Mouse (Mus musculus) liver, postnatal 0 days (tissue): ENCODE measurements at regions not wholly inside any gene's neighbourhood (a gene's known extent, or its start where the extent isn't known, plus 50 kb on each side); places are given as distances from the start of the nearest gene placed in this dataset.

Source experiments
- CTCF ChIP-seq: sonication (generic); IDR thresholded peaks from 2 replicates; pipeline ENCODE4 v1.5.1; 2016; ENCODE audit warnings: antibody characterized with exemption, low read depth
- EP300 ChIP-seq: IDR thresholded peaks from 2 replicates; pipeline ENCODE4 v1.6.1; 2016; ENCODE audit warnings: antibody characterized with exemption, low read depth, mild to moderate bottlenecking

DNA sequence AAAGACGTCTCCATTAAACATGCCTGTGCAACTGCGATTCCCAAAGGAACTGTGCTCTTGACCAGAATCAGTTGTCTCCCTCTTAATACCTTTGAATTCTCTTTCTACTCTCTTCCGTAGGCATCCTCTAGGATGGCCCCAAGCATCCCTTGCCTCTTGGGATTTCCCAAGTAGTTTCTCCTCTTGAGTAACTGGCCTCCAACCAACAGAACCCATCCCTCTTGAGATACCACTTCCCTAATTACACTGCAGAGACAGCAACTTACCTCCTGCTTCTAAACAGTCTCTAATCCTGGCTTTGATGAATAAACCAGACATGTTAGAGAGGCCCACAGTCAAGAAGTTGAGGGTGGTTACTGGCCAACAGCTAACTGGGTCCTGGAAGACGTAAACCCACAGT is 129.7 kb downstream of the Mreg start:
- TF ChIP-seq CTCF (no peak), EP300 (no peak)
